Mouse (Mus musculus): ENCODE data around the gene Serpinb9g.
"Not testable (repeated sequence)": the region's sequence is repeated elsewhere in the genome, so short reads cannot be mapped to it uniquely, and the experiment has no call there.

Serpinb9g gene

DNA sequence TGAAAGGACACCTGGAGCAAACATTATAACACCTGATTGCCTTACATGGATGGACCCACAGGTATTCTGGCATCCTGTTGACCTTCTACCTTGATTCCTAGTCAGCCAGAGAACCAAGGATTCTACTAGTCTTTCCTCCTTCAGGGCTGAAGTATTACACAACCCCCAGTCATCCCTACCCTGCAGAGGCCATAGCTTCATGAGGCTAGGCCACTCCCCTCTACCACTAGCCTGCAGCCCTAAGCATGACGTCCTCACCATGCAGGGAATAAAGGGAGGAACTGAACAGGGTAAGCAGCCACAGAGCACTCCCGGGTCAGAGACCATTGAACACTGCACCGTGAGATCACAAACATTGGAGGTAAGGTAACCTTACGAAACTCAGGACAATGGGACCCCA lies at the start of gene Serpinb9g:
Serpinb9g (plus strand) TSS at position 301 of the 400 bp plus-strand sequence.
- not testable (repeated sequence) for DNase-seq (ENCODE audit: low read depth, low spot score)

- not testable (repeated sequence) for DNase-seq (ENCODE audit: low read depth, low spot score)
These were observed 718 bp upstream of the Serpinb9g start for GRCm38 (mm10) chr13:33483872-33484271.

GRCm38 (mm10) chr13:33524629-33525028 lies 40.0 kb downstream of the Serpinb9g start:
- no peak for DNase-seq (ENCODE audit: low read depth, low spot score)

DNA sequence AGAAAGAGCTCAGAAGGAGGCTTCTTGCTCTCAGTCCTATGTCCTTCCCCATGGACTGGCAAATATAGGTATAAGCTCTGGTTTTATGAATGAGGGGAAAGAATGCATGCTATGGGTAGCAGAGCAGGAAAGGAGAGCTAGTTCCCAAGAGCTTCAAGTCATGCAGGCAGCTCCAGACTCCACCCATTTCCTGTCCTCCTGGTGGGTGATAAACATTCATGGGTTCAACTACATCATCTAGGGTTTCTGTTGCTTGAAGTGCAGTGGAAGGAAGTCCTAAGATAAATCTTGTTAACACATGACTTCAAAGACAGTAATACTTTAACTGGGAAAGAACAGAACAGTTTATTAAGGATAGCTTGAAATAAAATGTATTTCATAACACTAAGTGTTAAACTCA lies 48.2 kb downstream of the Serpinb9g start:
- no peak for DNase-seq (ENCODE audit: low read depth, low spot score)

All from retina, postnatal 7 days (tissue).